Mouse (Mus musculus) small intestine, adult 2 months (tissue): ENCODE results near the gene Taok1.

Experiments
- CTCF ChIP-seq: fragments of 200-500 bp; IDR thresholded peaks from 2 replicates; pipeline ENCODE4 v1.5.1; 2012; ENCODE audit warnings: low read depth, mild to moderate bottlenecking, control low read depth, inconsistent platforms, low read length, moderate library complexity, mixed read lengths; ENCODE audit not compliant: insufficient replicate concordance, insufficient read length; ENCODE audit errors: extremely low read depth
- POLR2A ChIP-seq: fragments of 200-500 bp; IDR thresholded peaks from 2 replicates; pipeline ENCODE4 v1.6.1; 2012; ENCODE audit warnings: low read depth, mild to moderate bottlenecking, control low read depth, inconsistent platforms, low read length, moderate library complexity

DNA sequence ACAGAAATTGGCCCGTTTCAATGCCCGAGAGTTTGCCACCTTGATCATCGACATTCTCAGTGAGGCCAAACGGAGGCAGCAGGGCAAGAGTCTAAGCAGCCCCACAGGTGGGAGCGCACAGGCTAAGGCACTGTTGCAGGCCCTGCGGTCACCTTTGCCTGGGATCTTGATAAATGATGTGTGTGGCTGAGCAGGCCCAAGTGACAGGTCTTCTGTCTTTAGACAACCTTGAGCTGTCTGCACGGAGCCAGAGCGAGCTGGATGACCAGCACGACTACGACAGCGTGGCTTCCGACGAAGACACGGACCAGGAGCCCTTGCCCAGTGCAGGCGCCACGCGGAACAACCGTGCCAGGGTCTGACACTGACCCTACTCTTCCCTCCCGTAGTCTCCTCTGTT lies 103.2 kb downstream of the Taok1 start:
- TF ChIP-seq CTCF (no peak), POLR2A (no peak)
